Mouse (Mus musculus) CD4-positive helper T cell, adult 2 months (primary cell): ENCODE results near the gene Sec23a.
"Not testable (repeated sequence)": the region's sequence is repeated elsewhere in the genome, so short reads cannot be mapped to it uniquely, and the experiment has no call there.

Source experiments
- DNase-seq: peaks from one replicate; pipeline ENCODE4 v3.0.0-alpha.2; 2012; ENCODE audit warnings: low read depth, missing footprints, low spot score

Gene Sec23a

DNA sequence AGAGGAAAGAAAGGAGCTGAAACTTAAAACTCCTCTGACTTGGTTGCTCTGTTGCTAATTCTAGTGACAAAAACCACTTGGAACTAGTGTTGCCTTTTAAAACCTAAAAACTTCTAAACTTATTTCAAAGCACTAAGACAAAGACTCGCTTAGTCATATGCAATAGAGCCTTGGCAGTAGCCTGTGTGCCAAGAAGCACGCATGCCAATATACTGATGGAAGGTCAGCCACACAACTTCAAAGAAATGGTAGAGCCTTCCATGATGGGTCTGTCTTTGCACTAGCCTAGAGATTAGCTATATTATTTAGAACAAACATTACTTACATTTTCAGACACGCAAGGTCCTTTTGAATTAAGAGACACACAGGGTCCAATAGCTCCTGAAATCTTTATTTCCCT, 26.1 kb downstream of the Sec23a start:
- no peak for DNase-seq

DNA sequence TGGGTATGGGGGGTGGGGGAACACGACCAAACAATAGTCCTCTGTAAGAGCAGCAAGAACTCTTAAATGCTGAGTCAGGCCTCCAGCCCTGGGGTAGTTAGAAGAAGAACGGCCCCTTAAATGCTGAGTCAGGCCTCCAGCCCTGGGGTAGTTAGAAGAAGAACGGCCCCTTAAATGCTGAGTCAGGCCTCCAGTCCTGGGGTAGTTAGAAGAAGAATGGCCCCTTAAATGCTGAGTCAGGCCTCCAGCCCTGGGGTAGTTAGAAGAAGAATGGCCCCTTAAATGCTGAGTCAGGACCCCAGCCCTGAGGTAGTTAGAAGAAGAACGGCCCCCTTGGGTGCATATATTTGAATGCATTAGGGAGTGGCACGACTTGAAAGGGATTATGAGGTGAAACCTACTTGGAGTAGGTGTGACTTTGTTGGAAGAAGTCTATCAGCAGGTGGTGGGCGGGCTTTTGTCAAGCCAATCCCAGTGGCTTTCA, 30.6 kb downstream of the Sec23a start:
- DNase-seq, result not testable (repeated sequence)

- no peak for DNase-seq
Measured at GRCm38 (mm10) chr12:58976966-58977365, 34.9 kb downstream of the Sec23a start.

DNA sequence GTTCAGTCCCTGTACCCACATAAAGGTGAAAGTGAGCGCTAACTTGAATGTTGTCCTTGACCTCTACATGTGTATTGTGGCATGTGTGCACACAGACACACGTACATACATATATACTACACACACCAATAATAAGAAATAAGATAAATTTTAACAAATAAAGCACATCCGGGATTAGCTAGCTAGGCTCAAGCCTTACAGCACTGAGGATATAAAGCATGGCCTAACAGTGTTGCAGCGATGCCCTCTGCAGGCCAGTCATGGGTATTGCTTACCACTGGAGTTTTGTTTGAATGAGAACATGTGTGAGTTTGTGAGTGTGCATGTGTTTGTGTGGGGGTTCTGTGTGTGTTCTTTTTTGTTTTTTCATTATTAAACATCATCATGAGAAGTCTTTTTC, 47.2 kb downstream of the Sec23a start:
- DNase-seq, result peak; percentile 7

GRCm38 (mm10) chr12:58960844-58961243, 51.0 kb downstream of the Sec23a start:
- no peak for DNase-seq

DNA sequence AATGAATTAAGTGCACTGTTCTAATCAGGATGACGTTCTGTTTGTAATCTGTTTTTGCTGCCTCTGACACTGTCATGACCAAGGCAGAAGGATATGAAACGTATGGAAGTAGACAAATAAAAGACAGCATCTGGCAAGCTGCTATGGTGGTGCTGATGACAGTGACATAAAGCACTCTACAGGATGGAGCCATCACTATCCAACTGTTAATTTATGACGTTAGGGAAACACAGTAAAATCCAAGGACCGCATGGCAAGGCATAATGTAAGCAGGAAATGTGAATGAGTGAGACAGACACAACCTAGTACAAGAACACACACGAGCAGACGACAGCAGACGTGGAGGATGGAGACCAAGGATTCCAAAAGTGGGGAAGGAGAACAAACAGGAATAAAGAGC, 55.2 kb downstream of the Sec23a start:
- no peak for DNase-seq

GRCm38 (mm10) chr12:58956162-58956561, 55.7 kb downstream of the Sec23a start:
- DNase-seq, result no peak

DNA sequence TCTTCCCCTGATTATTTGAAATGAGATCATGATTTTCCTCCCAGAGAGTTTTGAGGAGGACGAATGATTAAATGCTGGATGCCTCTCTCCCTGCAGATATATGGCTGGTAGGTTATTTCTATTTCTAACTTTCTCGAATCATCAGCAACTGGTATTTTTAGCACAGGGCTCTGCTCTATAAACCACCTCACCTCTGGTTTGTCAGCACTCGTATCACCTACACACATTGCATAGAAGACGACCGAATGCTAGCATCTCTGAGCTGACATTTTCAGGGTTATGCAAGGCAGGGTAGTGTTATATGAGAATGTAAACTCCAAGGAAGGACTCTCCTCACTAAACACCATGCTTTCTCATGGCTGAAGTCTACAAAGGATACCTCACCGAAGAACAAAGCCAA, 63.9 kb downstream of the Sec23a start:
- DNase-seq, result no peak

- peak; percentile 42 for DNase-seq
Measured at GRCm38 (mm10) chr12:58947231-58947630, 64.6 kb downstream of the Sec23a start.

GRCm38 (mm10) chr12:58942544-58942943, 69.3 kb downstream of the Sec23a start:
- DNase-seq, result no peak

DNA sequence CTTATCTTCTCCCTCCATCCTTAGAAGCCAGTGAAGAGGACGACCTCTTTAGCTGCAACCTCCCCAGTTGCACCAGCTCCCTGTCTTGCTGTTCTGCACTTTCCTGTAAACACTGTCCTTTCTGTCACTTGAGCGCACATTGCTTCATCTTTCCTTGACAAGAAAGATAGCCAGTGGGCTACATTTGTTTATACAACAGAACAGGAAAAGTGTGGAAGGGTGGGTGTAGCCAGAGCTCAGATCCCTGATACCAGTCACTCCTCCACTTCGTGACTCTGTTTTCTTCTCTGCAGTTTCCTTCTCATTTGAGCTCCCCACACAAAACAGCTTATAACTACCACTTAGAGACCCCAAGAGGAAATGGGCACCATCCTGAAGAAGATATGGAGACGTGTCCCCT, 77.2 kb downstream of the Sec23a start:
- no peak for DNase-seq

- no peak for DNase-seq
Measured at GRCm38 (mm10) chr12:58924996-58925395, 86.8 kb downstream of the Sec23a start.

DNA sequence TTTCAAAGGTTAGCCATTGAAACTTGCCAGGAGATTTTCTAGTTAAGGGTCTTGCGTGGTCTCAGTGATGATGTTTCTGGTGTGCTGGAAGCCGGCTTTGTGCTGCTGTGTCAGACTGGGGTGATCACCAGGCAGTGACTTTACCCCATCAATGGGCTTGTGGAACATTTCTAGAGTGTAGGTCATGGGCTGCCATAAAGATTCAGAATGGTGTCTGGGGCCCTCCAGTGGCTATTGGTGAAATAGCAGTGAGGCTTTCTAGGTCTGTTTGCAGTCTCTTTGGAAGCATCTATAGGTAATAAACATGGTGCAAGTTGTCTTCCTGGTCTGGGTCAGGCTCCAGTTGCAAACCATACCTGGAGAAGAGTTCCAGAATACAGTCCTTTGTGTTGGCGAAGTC, 87.8 kb downstream of the Sec23a start:
- no peak for DNase-seq

GRCm38 (mm10) chr12:58920775-58921174, 91.0 kb downstream of the Sec23a start:
- no peak for DNase-seq

DNA sequence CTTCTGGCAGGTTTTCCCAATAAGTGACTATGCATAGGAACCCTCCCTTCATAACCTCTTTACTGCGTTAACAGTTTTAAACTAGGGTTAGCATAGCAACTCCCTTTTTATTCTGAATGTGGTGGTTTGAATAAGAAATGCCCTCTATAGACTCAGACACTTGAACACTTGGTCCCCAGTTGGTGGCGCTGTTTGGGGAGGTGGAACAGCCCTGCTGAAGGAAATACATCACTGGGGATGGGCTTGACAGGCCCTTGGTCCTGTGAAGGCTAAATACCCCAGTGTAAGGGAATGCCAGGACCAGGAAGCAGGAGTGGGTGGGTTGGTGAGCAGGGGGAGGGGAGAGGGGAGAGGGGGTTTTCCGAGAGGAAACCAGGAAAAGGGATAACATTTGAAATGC, 92.3 kb downstream of the Sec23a start:
- no peak for DNase-seq

DNA sequence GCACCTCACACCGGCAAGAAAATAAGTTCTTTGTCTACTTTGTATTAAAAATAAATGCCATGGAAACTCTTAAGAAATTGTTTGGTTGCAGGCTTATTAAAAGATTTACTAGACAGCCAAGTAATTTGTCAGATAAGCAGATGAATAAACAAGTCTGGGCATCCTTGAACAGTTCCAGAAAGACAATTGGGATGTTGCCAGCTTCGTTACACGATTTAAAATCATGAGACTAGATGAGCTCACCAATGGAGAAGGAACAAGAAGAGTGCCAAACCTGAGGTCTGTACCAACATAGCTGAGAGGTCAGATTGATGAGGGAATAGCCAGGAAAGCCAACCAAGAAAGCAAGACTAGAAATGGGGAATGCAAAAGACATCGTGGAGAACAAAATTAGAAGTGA, 102.0 kb downstream of the Sec23a start:
- DNase-seq, result no peak
